Mouse (Mus musculus): ENCODE data around the gene Fmnl2.

- TF ChIP-seq CTCF (IDR thresholded peaks at IDR 0.05; ENCODE audit: low read depth) (no peak), EP300 (optimal IDR thresholded peaks at IDR 0.05) (no peak)
These were observed 27.1 kb upstream of the Fmnl2 start for GRCm38 (mm10) chr2:52830513-52830912.
